In genomic region chr3:149042527-149042926, GRCm38 (mm10) we compare ENCODE assay signal across 12 mouse cellular contexts. TPM values are rescaled to one million over a fixed set of nuclear protein-coding genes. Genes with fewer than 3 reads are reported as not detected.
DNase-seq lines count a peak whose midpoint lies in the region; ATAC-seq and TF ChIP-seq lines count a peak whose summit lies in the region.
"Had no signal": no experiment of that assay in that cellular context is flagged by ENCODE, and none has a peak within 500 bp of the region (broad histone marks: within the 10 kb centered on the region; RNA-seq: fewer than 3 reads in every experiment).

No protein-coding gene starts in this region.

- H3K4me3 ChIP-seq in forebrain, embryonic 12.5 days (replicated peaks) = no peak overlapping the region
- no peak overlapping the region for H3K4me3 ChIP-seq in hindbrain, postnatal 0 days (ENCODE audit: low read length)
- H3K4me3 ChIP-seq: myocyte had no signal

- H3K36me3 ChIP-seq in forebrain, embryonic 12.5 days (replicated peaks) = no peaks in the 10 kb centered on the region
- no peaks in the 10 kb centered on the region for H3K36me3 ChIP-seq in hindbrain, postnatal 0 days (ENCODE audit: insufficient read depth, low read length)

- 0 out of 2 replicates have a peak overlapping the region, but pooled peaks have one; percentile 5 for H3K27ac ChIP-seq in forebrain, embryonic 12.5 days
- no peak overlapping the region for H3K27ac ChIP-seq in hindbrain, postnatal 0 days

- H3K9me3 ChIP-seq in forebrain, embryonic 12.5 days = no peaks in the 10 kb centered on the region
- H3K9me3 ChIP-seq in hindbrain, postnatal 0 days (ENCODE audit: low read length) = no peaks in the 10 kb centered on the region

- DNase-seq in embryo, embryonic 10.5 days (ENCODE audit: low spot score) = peak; percentile 64
- DNase-seq in hindbrain, postnatal 0 days (ENCODE audit: low spot score) = peak; percentile 14
- peak; percentile 29 for DNase-seq in neural tube, embryonic 10.5 days (ENCODE audit: extremely low spot score, low spot score)
- DNase-seq in right cerebral cortex, postnatal 36 days (ENCODE audit: low spot score in 2 of 2) = no peak
- DNase-seq in adrenal gland, adult 2 months = no peak
- no peak for DNase-seq in cerebellum, adult 11-12 months
- DNase-seq in ovary, adult 18-20 months (ENCODE audit: low spot score) = no peak
- DNase-seq: kidney, postnatal 25 days; lung, postnatal 14 days had no signal

- H3K9ac ChIP-seq in forebrain, embryonic 12.5 days = no peak overlapping the region
- no peak overlapping the region for H3K9ac ChIP-seq in hindbrain, postnatal 0 days (replicated peaks; ENCODE audit: low read length)

- peak; percentile 71 for ATAC-seq in forebrain, embryonic 12.5 days (ENCODE audit: low FRiP score)
- ATAC-seq in hindbrain, postnatal 0 days = peak; percentile 69

- no peak for TF ChIP-seq CTCF in hindbrain, postnatal 0 days (IDR thresholded peaks at IDR 0.05; ENCODE audit: low read depth)

- H3K27me3 ChIP-seq in forebrain, embryonic 12.5 days = no peaks in the 10 kb centered on the region
- H3K27me3 ChIP-seq in hindbrain, postnatal 0 days (ENCODE audit: insufficient read depth, low read length) = no peaks in the 10 kb centered on the region
- H3K27me3 ChIP-seq: CH12.LX had no signal

- peak overlapping the region; percentile 30; the same call in 1 of the 2 replicates for H3K4me2 ChIP-seq in forebrain, embryonic 12.5 days
- H3K4me2 ChIP-seq in hindbrain, postnatal 0 days (ENCODE audit: low read depth, low read length) = no peak overlapping the region

- peaks cover 25% of the 10 kb centered on the region for H3K4me1 ChIP-seq in forebrain, embryonic 12.5 days
- 0 out of 2 replicates have a peak, but pooled peaks cover 5% of the 10 kb centered on the region for H3K4me1 ChIP-seq in hindbrain, postnatal 0 days (ENCODE audit: insufficient read depth, low read length)

- 19% methylated on average over 9 of the region's 9 CpGs for WGBS in forebrain, embryonic 12.5 days
- WGBS in hindbrain, postnatal 0 days = 19% methylated on average over 9 of the region's 9 CpGs

RNA-seq across cellular contexts. Expression of gene Adgrl2, which starts 52.2 kb away (rescaled TPM):
- 103 and 104 TPM in 2 replicates for polyA plus RNA-seq in forebrain, embryonic 12.5 days (2016; fragmentation: Nextera tagmentation; extraction: Ambion mirVana)
- total RNA-seq in hindbrain, postnatal 0 days (2014; rRNA removed) = 106 and 118 TPM in 2 replicates
- 81.2 and 82.5 TPM in 2 replicates for polyA plus RNA-seq in hindbrain, postnatal 0 days (2015; fragmentation: Nextera tagmentation; extraction: Ambion mirVana)
- 10 to 100 TPM; 49.1 to 69.0 TPM for total RNA-seq in adrenal gland, adult 2 months (2021)
- polyA plus RNA-seq in adrenal gland, adult 2 months (2012; rRNA removed) = 64.8 and 70.5 TPM in 2 replicates

Comparison
In these comparisons a context has a peak if more than half of its experiments do, and no peak if none do; other contexts are left out.
1. DNase-seq: peak in embryo, embryonic 10.5 days (single experiment), hindbrain, postnatal 0 days (single experiment) and neural tube, embryonic 10.5 days (single experiment); none in right cerebral cortex, postnatal 36 days (0 of 2), adrenal gland, adult 2 months (single experiment), cerebellum, adult 11-12 months (single experiment) and ovary, adult 18-20 months (single experiment).